Mouse (Mus musculus) thymus, adult 2 months (tissue): Measurements from ENCODE around the gene Arrdc2. TPM values are rescaled to one million over a fixed set of nuclear protein-coding genes. Genes with fewer than 3 reads are reported as not detected.
A peak's percentile ranks its signal among the peaks of the same experiment; 100 is the strongest.

Experiments used
- DNase-seq: peaks from one replicate; pipeline ENCODE4 v3.0.0; 2021
- H3K27ac ChIP-seq: fragments of 200-500 bp; 2 replicates; pipeline ENCODE4 v1.5.1; 2012; ENCODE audit warnings: low read length, control low read depth; ENCODE audit not compliant: control insufficient read depth, insufficient read depth
- H3K27me3 ChIP-seq: fragments of 200-500 bp; 2 replicates; pipeline ENCODE4 v1.6.1; 2012; ENCODE audit warnings: mild to moderate bottlenecking, low read length, moderate library complexity, mixed read lengths; ENCODE audit not compliant: control insufficient read depth, insufficient read depth
- H3K36me3 ChIP-seq: fragments of 200-500 bp; 2 replicates; pipeline ENCODE4 v1.6.1; 2012; ENCODE audit warnings: mild to moderate bottlenecking, low read length, moderate library complexity; ENCODE audit not compliant: control insufficient read depth, insufficient read depth
- H3K4me1 ChIP-seq: fragments of 200-500 bp; replicated peaks from 2 replicates; pipeline ENCODE4 v1.6.1; 2012; ENCODE audit warnings: low read length; ENCODE audit not compliant: control insufficient read depth, insufficient read depth
- H3K4me3 ChIP-seq: fragments of 200-500 bp; 2 replicates; pipeline ENCODE4 v1.5.1; 2012; ENCODE audit warnings: mild to moderate bottlenecking, low read length, control low read depth, moderate library complexity; ENCODE audit not compliant: control insufficient read depth, insufficient read depth
- CTCF ChIP-seq: fragments of 200-500 bp; IDR thresholded peaks from 2 replicates; pipeline ENCODE4 v1.5.1; 2012; ENCODE audit warnings: mild to moderate bottlenecking, control low read depth, low read length, moderate library complexity, borderline replicate concordance; ENCODE audit not compliant: control insufficient read depth, poor library complexity, insufficient read depth; ENCODE audit errors: extremely low read depth
- POLR2A ChIP-seq: fragments of 200-500 bp; IDR thresholded peaks from 2 replicates; pipeline ENCODE4 v1.6.1; 2012; ENCODE audit warnings: mild to moderate bottlenecking, low read length, control low read depth, moderate library complexity; ENCODE audit not compliant: control insufficient read depth, poor library complexity, insufficient read depth; ENCODE audit errors: extremely low read depth
- WGBS: fragments of 180-500 bp; shearing (Covaris S2); methylation state at CpG from one replicate; pipeline ENCODE4 v1.1.7; 2018; 5-methylcytosine and 5-hydroxymethylcytosine counted together
- polyA plus RNA-seq: library from polyadenylated mRNA; depleted of rRNA; stranded (reverse); fragments of >200 nt; gene quantifications from 2 replicates; pipeline ENCODE4 v1.2.3, GENCODE M21; 2012; rRNA removed

Arrdc2 gene
- polyA plus RNA-seq, 1 experiment, result 77.4 TPM

DNA sequence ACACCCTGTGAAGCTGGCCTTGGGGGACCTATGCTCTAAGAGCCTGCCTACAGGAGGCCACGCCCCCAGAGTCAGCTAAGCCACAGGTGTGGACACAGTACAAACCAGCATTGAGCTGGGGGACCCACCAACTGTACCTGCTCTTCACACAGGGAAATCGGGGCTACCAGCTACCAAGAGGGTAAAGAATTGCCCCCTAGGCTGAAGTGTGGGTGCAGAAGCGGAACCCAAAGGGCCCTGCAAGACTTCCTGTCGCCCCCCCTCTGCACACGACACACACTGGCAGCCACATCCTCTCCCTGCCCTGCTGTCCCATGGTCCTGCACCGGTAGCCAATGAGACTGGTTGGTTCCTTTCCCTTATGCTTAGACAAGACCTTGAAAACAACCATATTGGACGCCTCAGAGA, 48.2 kb downstream of the Arrdc2 start:
- DNase-seq, result peak; percentile 83
- Histone ChIP-seq H3K4me3 (peak overlapping the region; percentile 83), H3K4me1 (peaks cover 19% of the 10 kb centered on the region), H3K27ac (peak overlapping the region; percentile 82), H3K36me3 (peaks cover 28% of the 10 kb centered on the region), H3K27me3 (no peaks in the 10 kb centered on the region)
- WGBS, result 1% methylated on average over 7 of the region's 7 CpGs
- TF ChIP-seq POLR2A (0 out of 2 replicates have a peak, but pooled peaks have one; percentile 22), CTCF (no peak)

DNA sequence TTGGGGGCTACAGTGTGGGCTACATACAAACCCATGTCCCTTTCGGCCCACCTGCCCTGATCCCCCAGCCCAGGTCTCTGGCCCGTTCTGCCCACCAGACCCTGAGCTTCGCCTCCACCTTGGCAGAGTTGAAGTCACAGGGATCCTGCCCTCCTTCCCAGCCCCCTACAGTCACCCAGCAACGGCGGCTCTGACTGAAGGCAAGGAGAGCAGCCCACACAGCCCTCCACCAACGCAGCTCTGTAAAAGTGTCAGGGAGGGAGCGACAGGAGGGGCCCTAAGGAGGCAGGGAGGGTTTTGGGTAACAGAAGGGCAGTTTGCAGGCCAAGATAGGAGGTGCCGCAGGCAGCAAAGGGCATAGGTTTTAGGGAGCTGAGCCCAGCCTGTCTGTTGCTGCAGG, 48.7 kb downstream of the Arrdc2 start:
- no peak for DNase-seq
- peaks cover 19% of the 10 kb centered on the region for H3K4me1 ChIP-seq
- H3K36me3 ChIP-seq, result peaks cover 33% of the 10 kb centered on the region
- no peaks in the 10 kb centered on the region for H3K27me3 ChIP-seq
- H3K27ac ChIP-seq, result peak overlapping the region; percentile 62
- no peak for TF ChIP-seq POLR2A
- TF ChIP-seq CTCF, result no peak
- 26% methylated on average over 8 of the region's 8 CpGs for WGBS
- H3K4me3 ChIP-seq, result peak overlapping the region; percentile 83

DNA sequence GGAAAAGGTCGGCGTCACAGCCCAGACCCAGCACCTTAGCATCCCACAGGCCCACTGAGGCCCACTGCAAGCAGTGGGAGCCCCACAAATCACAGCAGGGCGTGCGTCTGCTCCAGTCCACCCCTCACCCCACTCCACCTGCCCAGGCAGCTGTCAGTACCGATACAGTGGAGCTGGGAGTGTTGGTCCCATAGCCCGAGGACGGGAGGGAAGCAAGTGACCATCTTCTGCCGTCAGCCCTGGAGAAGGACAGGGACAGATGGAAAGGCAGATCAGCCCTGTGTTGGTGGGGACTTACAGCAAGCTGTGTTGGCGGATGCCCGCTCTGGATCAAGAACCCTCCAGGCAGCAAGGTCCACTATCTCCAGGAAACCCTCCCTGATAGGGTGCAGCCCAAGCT, 50.5 kb downstream of the Arrdc2 start:
- WGBS, result 98% methylated on average over 10 of the region's 10 CpGs

DNA sequence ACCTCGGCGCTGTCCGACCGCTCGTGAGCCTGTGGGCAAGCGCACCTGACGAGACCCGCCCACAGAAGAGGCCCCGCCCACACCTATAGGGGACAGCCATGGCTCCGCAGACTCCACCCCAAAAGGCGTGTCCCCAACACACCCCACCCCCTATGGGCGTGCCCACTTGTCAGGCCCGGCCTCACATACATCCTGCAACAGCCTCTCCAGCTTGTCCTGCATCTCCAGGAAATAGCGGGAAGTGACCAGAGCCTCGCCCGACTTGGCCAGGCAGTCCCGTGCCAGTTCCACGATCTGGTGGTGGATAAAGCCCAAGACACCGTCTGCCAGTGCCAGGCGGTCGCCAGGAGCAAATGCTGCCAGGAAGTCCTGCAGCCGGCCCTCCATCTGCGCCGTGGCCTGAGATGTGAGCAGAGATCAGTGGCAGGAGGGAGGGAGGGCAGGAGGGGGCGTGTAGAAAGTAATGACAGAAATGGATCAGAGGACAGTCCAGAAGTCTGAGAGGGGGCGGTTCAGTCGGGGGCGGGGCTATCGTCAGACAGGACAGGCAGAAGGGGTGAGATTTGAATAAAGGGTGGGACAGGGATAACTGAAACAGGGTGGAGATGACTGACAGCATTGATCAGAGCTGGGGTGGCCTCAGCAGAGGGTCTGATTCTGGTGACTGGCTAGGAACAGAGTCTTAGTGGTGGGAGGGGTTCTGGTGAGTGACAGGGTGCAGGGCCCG, 51.4 kb downstream of the Arrdc2 start:
- no peak for DNase-seq
- 96% methylated on average over 30 of the region's 30 CpGs for WGBS
- Histone ChIP-seq H3K27ac (no peak overlapping the region), H3K27me3 (no peaks in the 10 kb centered on the region), H3K4me3 (no peak overlapping the region), H3K36me3 (peaks cover 60% of the 10 kb centered on the region), H3K4me1 (peaks cover 16% of the 10 kb centered on the region)
- no peak for TF ChIP-seq POLR2A
- TF ChIP-seq CTCF, result no peak

More for the DNA sequence above, 50.5 kb downstream of the Arrdc2 start:
- TF ChIP-seq CTCF (no peak), POLR2A (no peak)
- H3K4me1 ChIP-seq, result peaks cover 19% of the 10 kb centered on the region
- H3K36me3 ChIP-seq, result peaks cover 51% of the 10 kb centered on the region
- DNase-seq, result no peak
- no peaks in the 10 kb centered on the region for H3K27me3 ChIP-seq
- H3K27ac ChIP-seq, result no peak overlapping the region
- H3K4me3 ChIP-seq, result no peak overlapping the region

DNA sequence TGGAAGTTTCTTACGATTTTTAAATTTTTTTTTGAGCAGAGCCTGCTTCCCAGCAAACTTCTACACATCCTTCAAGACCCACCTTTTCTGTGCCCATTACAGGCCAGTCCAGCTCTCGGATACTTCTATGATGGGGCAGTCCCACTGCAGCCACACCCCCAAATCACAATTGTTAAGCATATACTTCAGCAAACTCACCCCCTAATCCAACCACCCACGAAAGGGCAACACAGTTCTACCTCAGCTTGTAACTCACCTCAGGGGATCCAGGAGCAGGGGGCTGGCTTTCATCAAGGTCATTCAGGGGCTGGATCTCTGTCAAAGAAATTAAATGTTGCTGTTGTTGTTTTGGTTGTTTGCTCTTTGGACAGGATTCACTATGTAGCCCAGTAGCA, 52.5 kb downstream of the Arrdc2 start:
- no peaks in the 10 kb centered on the region for H3K27me3 ChIP-seq
- H3K27ac ChIP-seq, result no peak overlapping the region
- 93% methylated on average over 3 of the region's 3 CpGs for WGBS
- DNase-seq, result no peak
- no peak for TF ChIP-seq CTCF
- no peak for TF ChIP-seq POLR2A
- H3K36me3 ChIP-seq, result peaks cover 64% of the 10 kb centered on the region
- H3K4me3 ChIP-seq, result no peak overlapping the region
- H3K4me1 ChIP-seq, result peaks cover 9% of the 10 kb centered on the region

DNA sequence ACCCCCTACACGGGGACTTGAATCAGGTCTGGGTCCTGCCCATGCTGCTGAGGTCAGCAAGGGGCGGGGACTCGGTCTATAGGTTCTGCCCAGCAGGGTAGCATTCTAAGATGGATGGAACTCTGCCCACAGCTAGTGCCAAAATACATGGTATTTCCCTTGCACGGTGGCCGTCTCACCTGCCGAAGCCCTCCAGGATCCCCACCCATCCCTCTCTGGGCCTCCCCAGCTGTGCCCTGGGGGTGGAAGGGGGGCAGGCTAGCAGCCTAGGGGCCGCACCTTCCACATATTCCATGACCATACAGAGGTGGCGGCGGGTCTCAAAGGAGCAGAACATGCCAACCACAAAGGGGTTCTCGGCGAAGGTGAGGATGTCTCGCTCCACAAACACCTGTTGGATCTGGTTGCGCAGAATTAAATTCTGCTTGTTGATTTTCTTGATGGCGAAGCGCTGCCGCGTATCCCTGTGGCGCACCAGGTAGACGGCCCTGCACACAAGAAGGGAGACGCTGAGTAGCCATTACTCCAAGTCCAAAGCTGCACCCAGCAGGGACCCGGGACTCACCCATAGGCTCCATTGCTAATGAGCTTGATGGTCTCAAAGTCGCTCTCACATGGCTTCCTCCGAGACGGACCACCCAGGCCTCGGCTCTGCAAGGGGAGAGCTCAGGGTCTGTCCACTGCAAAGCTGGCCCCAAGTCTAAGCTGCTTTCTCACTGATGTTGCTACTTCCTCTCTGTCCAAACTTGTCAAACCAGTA, 53.0 kb downstream of the Arrdc2 start:
- WGBS, result 95% methylated on average over 25 of the region's 25 CpGs
- H3K36me3 ChIP-seq, result peaks cover 70% of the 10 kb centered on the region
- TF ChIP-seq CTCF (no peak), POLR2A (no peak)

More for the DNA sequence above, 53.0 kb downstream of the Arrdc2 start:
- Histone ChIP-seq H3K27me3 (no peaks in the 10 kb centered on the region), H3K4me3 (no peak overlapping the region), H3K4me1 (peaks cover 9% of the 10 kb centered on the region), H3K27ac (no peak overlapping the region)
- no peak for DNase-seq

Other genes with a start within 250 kb of the Arrdc2 start
- gene Isyna1, start 245.3 kb downstream of the Arrdc2 start, polyA plus RNA-seq, result 185 and 201 TPM in 2 replicates
- gene Ssbp4, start 230.8 kb downstream of the Arrdc2 start, polyA plus RNA-seq, result 392 and 506 TPM in 2 replicates
- gene Lrrc25, start 223.6 kb downstream of the Arrdc2 start, polyA plus RNA-seq, result 15.3 and 18.5 TPM in 2 replicates
- 6.7 and 7.5 TPM in 2 replicates for gene Gdf15, start 207.3 kb downstream of the Arrdc2 start, polyA plus RNA-seq
- 40.7 and 41.9 TPM in 2 replicates for gene Pgpep1, start 179.3 kb downstream of the Arrdc2 start, polyA plus RNA-seq
- gene Lsm4, start 166.5 kb downstream of the Arrdc2 start, polyA plus RNA-seq, result 192 and 199 TPM in 2 replicates
- gene Jund, start 140.8 kb downstream of the Arrdc2 start, polyA plus RNA-seq, result 540 and 792 TPM in 2 replicates
- 0.19 and 0.28 TPM in 2 replicates for gene Iqcn, start 136.3 kb downstream of the Arrdc2 start, polyA plus RNA-seq
- 0.48 and 0.50 TPM in 2 replicates for gene Gm3336, start 121.2 kb downstream of the Arrdc2 start, polyA plus RNA-seq
- gene Pde4c, start 116.0 kb downstream of the Arrdc2 start, polyA plus RNA-seq, result 4.9 and 6.2 TPM in 2 replicates
- gene Rab3a, start 85.0 kb downstream of the Arrdc2 start, polyA plus RNA-seq, result 17.8 and 20.8 TPM in 2 replicates
- 72.9 and 103 TPM in 2 replicates for gene Mpv17l2, start 78.8 kb downstream of the Arrdc2 start, polyA plus RNA-seq
- gene Pik3r2, start 63.0 kb downstream of the Arrdc2 start, polyA plus RNA-seq, result 124 and 136 TPM in 2 replicates
- gene Mast3, start 34.7 kb downstream of the Arrdc2 start, polyA plus RNA-seq, result 615 and 696 TPM in 2 replicates
- 48.6 and 53.4 TPM in 2 replicates for gene Il12rb1, start 31.3 kb downstream of the Arrdc2 start, polyA plus RNA-seq
- 4.2 and 6.4 TPM in 2 replicates for gene Kcnn1, start 23.5 kb upstream of the Arrdc2 start, polyA plus RNA-seq
- 51.8 and 53.4 TPM in 2 replicates for gene Ccdc124, start 34.2 kb upstream of the Arrdc2 start, polyA plus RNA-seq
- gene Slc5a5, start 53.0 kb upstream of the Arrdc2 start, polyA plus RNA-seq, result 0.80 and 1.4 TPM in 2 replicates
- gene Rpl18a, start 57.7 kb upstream of the Arrdc2 start, polyA plus RNA-seq, result 7,420 and 8,337 TPM in 2 replicates
- gene Map1s, start 66.2 kb upstream of the Arrdc2 start, polyA plus RNA-seq, result 145 and 151 TPM in 2 replicates